Mouse (Mus musculus) midbrain, embryonic 16.5 days (tissue): ENCODE data around the gene Sh2d6. TPM values are rescaled to one million over a fixed set of nuclear protein-coding genes. Genes with fewer than 3 reads are reported as not detected.

Source experiments
- ATAC-seq: fragments of 200-750 bp; cut with Nextera tagmentation; 2 replicates; pipeline ENCODE4 v1.8.0; 2017; ENCODE audit warnings: moderate TSS enrichment
- H3K27ac ChIP-seq: fragments of 300-500 bp; sonication (generic); 2 replicates; pipeline ENCODE4 v1.5.1; 2014; ENCODE audit warnings: mild to moderate bottlenecking, low read length, mixed read lengths
- H3K27me3 ChIP-seq: fragments of 300-500 bp; sonication (generic); 2 replicates; pipeline ENCODE4 v1.6.1; 2014; ENCODE audit warnings: low read depth, low read length, mixed read lengths; ENCODE audit not compliant: control insufficient read depth, insufficient read depth
- H3K36me3 ChIP-seq: fragments of 300-500 bp; sonication (generic); 2 replicates; pipeline ENCODE4 v1.6.1; 2014; ENCODE audit warnings: mild to moderate bottlenecking, low read length, moderate library complexity, mixed read lengths; ENCODE audit not compliant: control insufficient read depth, insufficient read depth
- H3K4me1 ChIP-seq: fragments of 300-500 bp; sonication (generic); 2 replicates; pipeline ENCODE4 v1.6.1; 2014; ENCODE audit warnings: mild to moderate bottlenecking, low read length, mixed read lengths; ENCODE audit not compliant: control insufficient read depth, insufficient read depth
- H3K4me2 ChIP-seq: fragments of 300-500 bp; sonication (generic); 2 replicates; pipeline ENCODE4 v1.6.1; 2014; ENCODE audit warnings: mild to moderate bottlenecking, low read length, mixed read lengths
- H3K4me3 ChIP-seq: fragments of 300-500 bp; sonication (generic); 2 replicates; pipeline ENCODE4 v1.5.1; 2014; ENCODE audit warnings: low read depth, mild to moderate bottlenecking, low read length, moderate library complexity, mixed read lengths
- H3K9ac ChIP-seq: fragments of 300-500 bp; sonication (generic); 2 replicates; pipeline ENCODE4 v1.6.1; 2014; ENCODE audit warnings: low read depth, low read length, mixed read lengths
- H3K9me3 ChIP-seq: fragments of 300-500 bp; sonication (generic); replicated peaks from 2 replicates; pipeline ENCODE4 v1.6.1; 2014; ENCODE audit warnings: mild to moderate bottlenecking, low read length, mixed read lengths; ENCODE audit not compliant: control insufficient read depth, poor library complexity, severe bottlenecking
- WGBS: fragments of 180-500 bp; shearing (Covaris S2); extraction: QIAGEN DNeasy Blood & Tissue Kit; methylation state at CpG from one replicate; pipeline ENCODE4 v1.1.7; 2014; 5-methylcytosine and 5-hydroxymethylcytosine counted together
- polyA plus RNA-seq: library from polyadenylated mRNA; unstranded; fragments of >200 nt; fragmentation: Nextera tagmentation; extraction: Ambion mirVana; gene quantifications from 2 replicates; pipeline ENCODE4 v1.2.1, GENCODE M21; 2015

Gene Sh2d6
- polyA plus RNA-seq, 1 experiment from 2014 or later: 0.84 TPM

DNA sequence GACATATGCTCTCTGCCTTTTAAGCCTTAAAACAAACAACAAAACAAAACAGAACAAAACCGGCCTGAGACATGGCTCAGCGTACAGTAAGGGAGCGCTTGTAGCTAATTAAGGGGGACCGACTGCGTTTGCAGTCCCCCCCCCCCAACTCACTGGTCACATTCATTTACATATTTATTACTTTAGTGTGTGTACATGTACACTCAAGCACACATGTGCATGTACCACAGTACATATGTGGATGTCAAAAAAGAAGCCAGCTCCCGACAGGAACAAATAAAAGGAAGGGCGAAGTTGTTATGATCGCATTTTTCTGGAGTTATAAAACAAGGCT lies 31.5 kb upstream of the Sh2d6 start:
- WGBS: 16% methylated on average over 8 of the region's 8 CpGs
- H3K4me3 ChIP-seq: peak overlapping the region; percentile 38
- H3K27ac ChIP-seq: peak overlapping the region; percentile 69; the same call in 1 of the 2 replicates
- no peaks in the 10 kb centered on the region for H3K9me3 ChIP-seq
- H3K4me1 ChIP-seq: peaks cover 12% of the 10 kb centered on the region
- peak overlapping the region; percentile 65 for H3K9ac ChIP-seq
- H3K4me2 ChIP-seq: peak overlapping the region; percentile 74
- H3K36me3 ChIP-seq: no peaks in the 10 kb centered on the region
- ATAC-seq: no peak; the same call in 1 of the 2 replicates
- H3K27me3 ChIP-seq: no peaks in the 10 kb centered on the region

DNA sequence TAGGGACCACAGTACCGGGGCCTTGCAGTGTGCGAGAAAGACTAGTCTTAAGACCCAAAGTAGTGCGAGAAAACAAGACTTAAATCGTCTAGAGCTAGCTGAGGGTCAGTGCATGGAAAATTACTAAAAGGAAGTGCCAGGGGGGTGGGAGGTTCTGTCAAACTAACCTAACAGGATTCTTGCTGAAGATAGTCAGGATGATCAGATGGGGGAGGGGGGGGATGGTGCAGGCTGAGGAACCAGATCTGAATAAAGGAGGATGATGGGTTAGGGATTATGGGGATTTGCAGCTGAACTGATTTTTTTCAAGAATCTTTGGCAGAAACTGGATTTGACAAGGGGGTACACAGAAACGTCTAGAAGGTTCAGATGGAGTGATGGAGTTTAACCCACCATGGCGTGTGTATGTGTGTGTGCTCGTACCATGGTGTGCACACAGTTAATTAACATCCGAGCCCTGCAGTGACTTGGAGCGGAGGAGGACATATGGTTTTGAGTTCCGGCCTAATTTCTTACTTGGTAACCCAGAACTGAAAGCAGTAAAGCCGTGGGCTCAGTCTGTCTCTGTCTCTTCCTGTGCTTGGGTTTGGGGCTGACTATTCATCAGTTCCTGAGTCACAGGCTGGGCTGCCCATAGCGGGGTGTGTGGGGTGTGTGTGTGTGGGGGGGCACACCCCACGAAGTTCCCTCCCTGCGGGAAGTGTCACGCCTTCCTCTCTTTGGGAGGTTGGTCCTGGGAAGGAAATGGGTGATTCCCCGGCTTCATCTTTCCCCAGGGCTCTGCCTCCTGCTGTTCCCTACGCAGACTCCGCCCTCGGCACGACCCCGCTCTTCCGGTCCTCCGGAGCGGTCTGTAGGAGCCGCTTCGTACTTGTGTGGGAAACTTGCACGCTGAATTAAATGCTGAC lies 30.9 kb upstream of the Sh2d6 start:
- Histone ChIP-seq H3K27ac (peak overlapping the region; percentile 69; the same call in 1 of the 2 replicates), H3K9me3 (no peaks in the 10 kb centered on the region), H3K4me1 (peaks cover 12% of the 10 kb centered on the region), H3K36me3 (no peaks in the 10 kb centered on the region), H3K4me2 (peak overlapping the region; percentile 74), H3K4me3 (peak overlapping the region; percentile 38), H3K9ac (peak overlapping the region; percentile 65), H3K27me3 (no peaks in the 10 kb centered on the region)
- peak; percentile 77 for ATAC-seq
- 14% methylated on average over 27 of the region's 27 CpGs for WGBS

DNA sequence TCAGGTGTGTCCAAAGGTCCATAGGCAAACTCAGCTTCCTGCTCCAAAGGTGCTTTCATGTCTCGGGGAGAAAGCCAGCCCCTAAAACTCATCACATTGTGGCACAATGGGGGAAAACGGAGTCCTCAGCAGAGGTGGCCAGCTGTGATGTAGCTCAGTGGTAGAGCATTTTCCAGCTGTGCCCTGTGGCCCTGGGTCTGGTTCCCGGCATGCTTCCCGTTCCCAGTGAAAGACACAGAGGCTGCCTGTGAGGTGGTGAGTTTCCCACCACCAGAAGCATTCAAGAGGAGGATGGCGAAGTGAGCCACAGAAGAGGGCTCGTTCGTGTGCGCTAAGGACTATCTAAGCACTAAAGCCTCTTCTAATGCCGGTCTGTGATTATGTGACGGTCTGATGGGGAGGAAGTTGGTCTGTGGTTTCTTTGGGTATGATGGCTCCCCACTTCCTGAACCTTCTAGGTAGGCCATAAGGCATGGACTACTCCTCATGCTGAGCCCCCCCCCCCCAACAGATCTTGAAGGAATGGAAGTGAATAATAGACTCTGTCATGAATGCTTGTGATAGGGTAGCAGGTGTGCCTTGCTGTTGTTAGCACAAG lies 29.1 kb upstream of the Sh2d6 start:
- no peak overlapping the region for H3K9ac ChIP-seq
- no peaks in the 10 kb centered on the region for H3K36me3 ChIP-seq
- H3K27me3 ChIP-seq: no peaks in the 10 kb centered on the region
- no peak overlapping the region for H3K27ac ChIP-seq
- ATAC-seq: no peak
- WGBS: 86% methylated on average over 10 of the region's 10 CpGs
- no peaks in the 10 kb centered on the region for H3K9me3 ChIP-seq
- H3K4me2 ChIP-seq: no peak overlapping the region
- H3K4me1 ChIP-seq: peaks cover 12% of the 10 kb centered on the region
- H3K4me3 ChIP-seq: no peak overlapping the region

DNA sequence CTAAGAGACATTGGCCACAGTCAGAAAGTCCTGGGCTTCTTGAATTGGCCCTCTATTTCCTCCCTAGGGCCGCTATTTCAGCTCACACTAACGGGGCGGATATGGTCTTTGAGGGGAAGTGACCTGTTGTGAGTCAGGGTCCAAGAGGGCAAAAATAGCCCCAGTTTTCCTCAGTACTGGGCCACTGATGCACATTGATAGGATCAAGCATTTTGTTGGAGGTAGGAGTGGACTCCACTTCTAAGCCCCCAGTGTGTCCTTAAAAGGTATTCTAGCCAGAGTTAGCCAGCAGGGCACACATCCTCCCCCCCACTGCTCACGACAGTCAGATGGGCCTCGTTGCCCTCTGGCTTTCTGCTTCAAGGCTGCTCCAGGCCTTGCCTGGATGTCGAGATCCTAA lies 28.5 kb upstream of the Sh2d6 start:
- WGBS: 60% methylated on average over 6 of the region's 6 CpGs
- Histone ChIP-seq H3K27me3 (no peaks in the 10 kb centered on the region), H3K4me3 (no peak overlapping the region), H3K4me2 (no peak overlapping the region), H3K9me3 (no peaks in the 10 kb centered on the region), H3K36me3 (no peaks in the 10 kb centered on the region), H3K27ac (no peak overlapping the region), H3K9ac (no peak overlapping the region), H3K4me1 (peaks cover 12% of the 10 kb centered on the region)
- no peak for ATAC-seq

DNA sequence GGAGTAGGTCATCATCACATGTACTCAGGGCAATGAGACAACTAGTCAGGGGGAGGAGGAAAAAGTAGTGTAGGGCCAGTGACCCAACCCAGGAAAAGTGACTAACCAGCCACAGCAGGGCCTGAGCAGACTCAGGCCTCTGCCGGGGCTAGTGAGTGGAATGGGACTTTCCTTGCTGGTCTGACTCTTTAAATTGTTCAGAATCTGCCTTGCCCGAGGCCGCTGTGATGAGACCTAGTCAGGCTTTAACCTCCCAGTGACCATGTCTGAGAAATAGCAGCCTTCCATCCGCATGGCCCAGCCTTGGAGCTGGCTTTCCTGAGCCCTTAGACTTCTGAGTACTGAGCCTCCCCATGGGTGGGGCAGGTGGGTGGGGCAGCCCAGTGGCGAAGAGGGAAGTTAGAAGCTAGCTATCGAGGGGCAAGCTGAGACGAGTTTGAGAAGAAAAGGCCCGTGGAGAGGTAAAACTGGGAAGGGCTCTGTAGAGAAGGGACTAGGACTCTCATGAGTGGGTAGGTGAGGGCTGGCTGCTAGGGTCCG lies 27.6 kb upstream of the Sh2d6 start:
- ATAC-seq: no peak
- peaks cover 14% of the 10 kb centered on the region for H3K4me1 ChIP-seq
- WGBS: 72% methylated on average over 9 of the region's 9 CpGs
- H3K27me3 ChIP-seq: no peaks in the 10 kb centered on the region
- no peak overlapping the region for H3K4me2 ChIP-seq
- H3K4me3 ChIP-seq: no peak overlapping the region
- H3K36me3 ChIP-seq: no peaks in the 10 kb centered on the region
- H3K27ac ChIP-seq: no peak overlapping the region
- H3K9me3 ChIP-seq: no peaks in the 10 kb centered on the region
- H3K9ac ChIP-seq: no peak overlapping the region

DNA sequence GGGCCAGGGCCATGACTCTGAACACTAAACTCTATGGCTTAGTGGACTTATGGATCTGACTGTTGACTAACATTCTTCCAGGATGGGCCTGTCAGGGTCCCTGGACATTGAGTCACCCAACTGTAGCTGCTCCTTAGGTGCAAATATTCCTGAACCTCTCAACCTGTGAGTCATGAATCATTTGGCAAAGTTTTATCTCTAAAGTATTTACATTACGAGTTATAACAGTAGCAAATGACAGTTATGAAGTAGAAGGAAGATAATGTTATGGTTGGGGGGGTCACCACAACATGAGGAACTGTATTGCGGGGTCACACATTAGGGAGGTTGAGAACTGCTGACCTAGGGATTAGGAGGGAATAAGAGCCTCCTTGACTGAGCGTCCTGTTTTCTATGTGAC lies 26.4 kb upstream of the Sh2d6 start:
- Histone ChIP-seq H3K4me1 (peaks cover 7% of the 10 kb centered on the region; the same call in 1 of the 2 replicates), H3K27me3 (no peaks in the 10 kb centered on the region)

DNA sequence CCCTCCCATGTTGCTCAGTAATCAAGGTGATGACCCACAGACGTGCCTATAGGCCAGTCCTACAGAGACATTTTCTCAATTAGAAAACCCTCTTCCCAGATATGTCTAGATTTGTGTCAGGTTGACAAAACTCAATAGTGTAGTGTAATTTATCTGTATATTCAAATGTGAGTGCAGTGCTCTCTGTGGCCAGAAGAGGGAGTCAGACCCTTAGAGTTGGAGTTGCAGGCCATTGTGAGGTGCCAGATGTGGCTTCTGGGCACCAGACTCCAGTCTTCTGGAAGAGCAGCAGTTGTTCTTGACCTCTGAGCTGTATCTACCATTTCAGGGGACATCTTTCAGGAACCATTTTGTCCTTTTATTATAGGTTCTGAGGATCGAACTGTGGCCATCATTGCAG lies 25.6 kb upstream of the Sh2d6 start:
- Histone ChIP-seq H3K4me1 (0 out of 2 replicates have a peak, but pooled peaks cover 2% of the 10 kb centered on the region), H3K27ac (no peak overlapping the region), H3K4me2 (no peak overlapping the region), H3K27me3 (no peaks in the 10 kb centered on the region), H3K9ac (no peak overlapping the region), H3K4me3 (no peak overlapping the region), H3K9me3 (no peaks in the 10 kb centered on the region), H3K36me3 (no peaks in the 10 kb centered on the region)
- WGBS: 93% methylated on average over 2 of the region's 2 CpGs
- no peak for ATAC-seq

More for the DNA sequence above, 26.4 kb upstream of the Sh2d6 start:
- WGBS: 90% methylated on average over 3 of the region's 3 CpGs
- H3K4me3 ChIP-seq: no peak overlapping the region
- H3K4me2 ChIP-seq: no peak overlapping the region
- ATAC-seq: no peak
- H3K36me3 ChIP-seq: no peaks in the 10 kb centered on the region
- H3K9me3 ChIP-seq: no peaks in the 10 kb centered on the region
- H3K27ac ChIP-seq: no peak overlapping the region
- no peak overlapping the region for H3K9ac ChIP-seq

DNA sequence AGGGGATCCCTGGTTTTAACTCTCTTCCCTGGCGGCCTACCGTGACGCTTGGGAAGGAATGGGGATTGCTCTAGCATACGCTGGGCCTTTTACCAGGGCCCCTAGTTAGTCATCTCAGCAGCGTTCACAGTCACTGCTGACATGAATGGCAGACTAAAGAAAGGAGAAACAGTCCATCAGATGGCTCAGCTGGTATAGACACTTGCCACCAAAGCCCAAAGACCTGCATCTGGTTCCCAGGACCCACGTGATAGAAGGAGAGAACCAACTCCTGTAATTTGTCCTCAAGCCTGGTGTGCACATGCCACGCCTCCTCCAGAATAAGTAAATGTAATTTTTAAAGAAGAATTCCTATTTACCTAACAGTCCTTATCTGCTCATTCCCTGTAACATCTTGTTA lies 23.9 kb upstream of the Sh2d6 start:
- H3K27ac ChIP-seq: no peak overlapping the region

More for the DNA sequence above, 23.9 kb upstream of the Sh2d6 start:
- WGBS: 48% methylated on average over 7 of the region's 7 CpGs
- no peak overlapping the region for H3K9ac ChIP-seq
- H3K36me3 ChIP-seq: no peaks in the 10 kb centered on the region
- 0 out of 2 replicates have a peak, but pooled peaks cover 2% of the 10 kb centered on the region for H3K4me1 ChIP-seq
- no peak overlapping the region for H3K4me3 ChIP-seq
- no peak overlapping the region for H3K4me2 ChIP-seq
- ATAC-seq: no peak
- no peaks in the 10 kb centered on the region for H3K9me3 ChIP-seq
- H3K27me3 ChIP-seq: no peaks in the 10 kb centered on the region
